In the genomic region with DNA sequence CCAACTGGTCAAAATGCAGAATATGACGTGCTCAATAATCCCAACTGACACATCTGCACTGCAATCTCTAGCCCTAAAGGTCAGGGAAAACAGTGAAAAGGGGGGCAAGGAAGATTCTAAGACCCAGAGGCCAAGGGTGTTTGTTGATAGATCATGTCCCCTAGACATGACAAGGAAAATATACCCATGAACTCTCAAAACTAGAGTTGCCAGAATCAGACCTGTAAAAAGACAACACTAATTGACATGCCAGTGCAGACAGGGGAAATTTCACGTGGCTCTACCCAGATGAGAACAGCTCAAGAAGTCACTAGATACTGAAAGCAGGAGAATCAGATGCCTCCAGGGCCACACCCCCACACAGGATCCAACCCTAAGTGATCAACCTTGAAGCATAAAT, we compare ENCODE assay signal across 28 mouse cellular contexts.
"Had no signal": no experiment of that assay in that cellular context is flagged by ENCODE, and none has a peak within 500 bp of the region (broad histone marks: within the 10 kb centered on the region; RNA-seq: fewer than 3 reads in every experiment).

No protein-coding gene starts in this region.

- H3K4me2 ChIP-seq: embryonic facial prominence, embryonic 12.5 days; embryonic facial prominence, embryonic 13.5 days; embryonic facial prominence, embryonic 15.5 days; forebrain, embryonic 12.5 days; forebrain, embryonic 13.5 days; forebrain, embryonic 15.5 days had no signal

- H3K9ac ChIP-seq: embryonic facial prominence, embryonic 12.5 days; embryonic facial prominence, embryonic 13.5 days; embryonic facial prominence, embryonic 15.5 days; forebrain, embryonic 12.5 days; forebrain, embryonic 13.5 days; forebrain, embryonic 15.5 days; forebrain, postnatal 0 days had no signal

- ATAC-seq: forebrain, embryonic 13.5 days; forebrain, embryonic 14.5 days; forebrain, embryonic 15.5 days; forebrain, embryonic 16.5 days; forebrain, postnatal 0 days had no signal

- H3K4me3 ChIP-seq: embryonic facial prominence, embryonic 10.5 days; embryonic facial prominence, embryonic 12.5 days; embryonic facial prominence, embryonic 13.5 days; embryonic facial prominence, embryonic 15.5 days; erythroblast, embryonic 14.5 days; forebrain, embryonic 10.5 days; forebrain, embryonic 12.5 days; forebrain, embryonic 13.5 days; forebrain, embryonic 15.5 days; gastrocnemius, adult 2 months; heart, adult 2 months had no signal

- DNase-seq: cerebellum, adult 2 months; cerebellum, adult 8-10 months; cerebellum, adult 9-10 months; cerebellum, adult 9-11 months; cerebellum, postnatal 10 days; cerebellum, postnatal 14 days; cerebellum, postnatal 25 days; cerebellum, postnatal 36 days; embryo, embryonic 11 days; forebrain, postnatal 0 days; gastrocnemius, adult 2 months; gastrocnemius, postnatal 10 days; gastrocnemius, postnatal 14 days; gastrocnemius, postnatal 25 days; gastrocnemius, postnatal 36 days; heart, adult 18-20 months; heart, adult 2 months had no signal

- H3K27ac ChIP-seq: embryonic facial prominence, embryonic 10.5 days; embryonic facial prominence, embryonic 12.5 days; embryonic facial prominence, embryonic 13.5 days; embryonic facial prominence, embryonic 15.5 days; forebrain, embryonic 10.5 days; forebrain, embryonic 12.5 days; forebrain, embryonic 13.5 days; forebrain, embryonic 15.5 days; gastrocnemius, adult 2 months; heart, adult 2 months had no signal

- H3K4me1 ChIP-seq: embryonic facial prominence, embryonic 10.5 days; embryonic facial prominence, embryonic 12.5 days; embryonic facial prominence, embryonic 13.5 days; embryonic facial prominence, embryonic 15.5 days; forebrain, embryonic 10.5 days; forebrain, embryonic 12.5 days; forebrain, embryonic 13.5 days; forebrain, embryonic 15.5 days had no signal

- H3K36me3 ChIP-seq: embryonic facial prominence, embryonic 12.5 days; embryonic facial prominence, embryonic 15.5 days; forebrain, embryonic 15.5 days had no signal

- H3K27me3 ChIP-seq: embryonic facial prominence, embryonic 12.5 days; embryonic facial prominence, embryonic 13.5 days; embryonic facial prominence, embryonic 15.5 days; forebrain, embryonic 12.5 days; forebrain, embryonic 13.5 days; forebrain, embryonic 15.5 days had no signal

- H3K9me3 ChIP-seq: embryonic facial prominence, embryonic 10.5 days; embryonic facial prominence, embryonic 12.5 days; embryonic facial prominence, embryonic 13.5 days; embryonic facial prominence, embryonic 15.5 days; forebrain, embryonic 10.5 days; forebrain, embryonic 12.5 days; forebrain, embryonic 13.5 days; forebrain, embryonic 15.5 days had no signal
